Mouse (Mus musculus) heart, adult 8-10 months (tissue): ENCODE measurements at regions not wholly inside any gene's neighbourhood (a gene's known extent, or its start where the extent isn't known, plus 50 kb on each side); places are given as distances from the start of the nearest gene placed in this dataset.

Source experiments
- DNase-seq: peaks from one replicate; pipeline ENCODE4 v3.0.0; 2022; ENCODE audit warnings: low spot score

- DNase-seq, result peak; percentile 6
These were observed 597.8 kb upstream of the Gm10131 start for GRCm38 (mm10) chr8:34709316-34709715.

GRCm38 (mm10) chr8:34703351-34703750 is 591.8 kb upstream of the Gm10131 start:
- no peak for DNase-seq

GRCm38 (mm10) chr8:34702806-34703205 is 591.3 kb upstream of the Gm10131 start:
- DNase-seq, result no peak

GRCm38 (mm10) chr8:34699015-34699414 is 587.5 kb upstream of the Gm10131 start:
- no peak for DNase-seq

GRCm38 (mm10) chr8:34696365-34696764 is 584.8 kb upstream of the Gm10131 start:
- DNase-seq, result no peak

- no peak for DNase-seq
These were observed 581.1 kb upstream of the Gm10131 start for GRCm38 (mm10) chr8:34692606-34693005.

GRCm38 (mm10) chr8:34691776-34692175 is 580.2 kb upstream of the Gm10131 start:
- no peak for DNase-seq

- peak; percentile 23 for DNase-seq
These were observed 578.4 kb upstream of the Gm10131 start for GRCm38 (mm10) chr8:34689825-34690493.

GRCm38 (mm10) chr8:34689049-34689824 is 577.7 kb upstream of the Gm10131 start:
- no peak for DNase-seq

GRCm38 (mm10) chr8:34688396-34689048 is 577.0 kb upstream of the Gm10131 start:
- DNase-seq, result no peak

- no peak for DNase-seq
These were observed 574.8 kb upstream of the Gm10131 start for GRCm38 (mm10) chr8:34686371-34686770.

- DNase-seq, result no peak
These were observed 573.1 kb upstream of the Gm10131 start for GRCm38 (mm10) chr8:34684683-34685082.

GRCm38 (mm10) chr8:34683173-34683572 is 571.6 kb upstream of the Gm10131 start:
- DNase-seq, result no peak

- DNase-seq, result no peak
These were observed 570.7 kb upstream of the Gm10131 start for GRCm38 (mm10) chr8:34682221-34682620.

GRCm38 (mm10) chr8:34679565-34680291 is 568.2 kb upstream of the Gm10131 start:
- peak; percentile 25 for DNase-seq

GRCm38 (mm10) chr8:34678879-34679278 is 567.3 kb upstream of the Gm10131 start:
- no peak for DNase-seq

- no peak for DNase-seq
These were observed 560.2 kb upstream of the Gm10131 start for GRCm38 (mm10) chr8:34671716-34672115.

- no peak for DNase-seq
These were observed 559.6 kb upstream of the Gm10131 start for GRCm38 (mm10) chr8:34670930-34671715.

- DNase-seq, result no peak
These were observed 557.6 kb upstream of the Gm10131 start for GRCm38 (mm10) chr8:34669146-34669545.

GRCm38 (mm10) chr8:34664429-34664828 is 552.9 kb upstream of the Gm10131 start:
- no peak for DNase-seq

- no peak for DNase-seq
These were observed 551.0 kb upstream of the Gm10131 start for GRCm38 (mm10) chr8:34662532-34662931.
